Mouse (Mus musculus): Measurements from ENCODE around the gene Msi1. TPM values are rescaled to one million over a fixed set of nuclear protein-coding genes. Genes with fewer than 3 reads are reported as not detected.

The Msi1 gene
- polyA plus RNA-seq, 1 experiment: 0.14 TPM

GRCm38 (mm10) chr5:115474174-115474828, 44.9 kb downstream of the Msi1 start:
- H3K9me3 ChIP-seq (ENCODE audit: control insufficient read depth, low read length): no peaks in the 10 kb centered on the region
- H3K4me3 ChIP-seq (replicated peaks): peak overlapping the region; percentile 30
- H3K36me3 ChIP-seq (ENCODE audit: control insufficient read depth): peaks cover 5% of the 10 kb centered on the region
- TF ChIP-seq GATA1 (IDR thresholded peaks at IDR 0.05; ENCODE audit: low read length): no peak
- no peak for TF ChIP-seq TAL1 (IDR thresholded peaks at IDR 0.05; ENCODE audit: low read length)
- peaks cover 15% of the 10 kb centered on the region for H3K27me3 ChIP-seq (ENCODE audit: control insufficient read depth)
- peaks cover 18% of the 10 kb centered on the region for H3K4me1 ChIP-seq (ENCODE audit: control insufficient read depth)

GRCm38 (mm10) chr5:115475337-115476106, 46.1 kb downstream of the Msi1 start:
- peaks cover 12% of the 10 kb centered on the region for H3K36me3 ChIP-seq (ENCODE audit: control insufficient read depth)

GRCm38 (mm10) chr5:115476107-115476727, 46.8 kb downstream of the Msi1 start:
- H3K4me3 ChIP-seq (replicated peaks): peak overlapping the region; percentile 17
- peaks cover 8% of the 10 kb centered on the region for H3K27me3 ChIP-seq (ENCODE audit: control insufficient read depth)
- H3K4me1 ChIP-seq (ENCODE audit: control insufficient read depth): peaks cover 22% of the 10 kb centered on the region
- no peak for TF ChIP-seq GATA1 (IDR thresholded peaks at IDR 0.05; ENCODE audit: low read length)
- TF ChIP-seq TAL1 (IDR thresholded peaks at IDR 0.05; ENCODE audit: low read length): no peak
- H3K36me3 ChIP-seq (ENCODE audit: control insufficient read depth): peaks cover 12% of the 10 kb centered on the region
- no peaks in the 10 kb centered on the region for H3K9me3 ChIP-seq (ENCODE audit: control insufficient read depth, low read length)

More at GRCm38 (mm10) chr5:115475337-115476106, 46.1 kb downstream of the Msi1 start:
- H3K9me3 ChIP-seq (ENCODE audit: control insufficient read depth, low read length): no peaks in the 10 kb centered on the region
- H3K4me1 ChIP-seq (ENCODE audit: control insufficient read depth): peaks cover 22% of the 10 kb centered on the region
- peak overlapping the region; percentile 19 for H3K4me3 ChIP-seq (replicated peaks)
- no peak for TF ChIP-seq TAL1 (IDR thresholded peaks at IDR 0.05; ENCODE audit: low read length)
- TF ChIP-seq GATA1 (IDR thresholded peaks at IDR 0.05; ENCODE audit: low read length): no peak
- H3K27me3 ChIP-seq (ENCODE audit: control insufficient read depth): peaks cover 11% of the 10 kb centered on the region

- Histone ChIP-seq H3K9me3 (ENCODE audit: control insufficient read depth, low read length) (no peaks in the 10 kb centered on the region), H3K4me3 (replicated peaks) (no peak overlapping the region), H3K4me1 (ENCODE audit: control insufficient read depth) (peaks cover 35% of the 10 kb centered on the region), H3K27me3 (ENCODE audit: control insufficient read depth) (peaks cover 4% of the 10 kb centered on the region), H3K36me3 (ENCODE audit: control insufficient read depth) (peaks cover 19% of the 10 kb centered on the region)
- TF ChIP-seq TAL1 (IDR thresholded peaks at IDR 0.05; ENCODE audit: low read length): no peak
- TF ChIP-seq GATA1 (IDR thresholded peaks at IDR 0.05; ENCODE audit: low read length): no peak
These were observed 50.2 kb downstream of the Msi1 start for GRCm38 (mm10) chr5:115479561-115479960.

GRCm38 (mm10) chr5:115480101-115480500, 50.7 kb downstream of the Msi1 start:
- H3K36me3 ChIP-seq (ENCODE audit: control insufficient read depth): peaks cover 19% of the 10 kb centered on the region

GRCm38 (mm10) chr5:115482390-115483265, 53.2 kb downstream of the Msi1 start:
- Histone ChIP-seq H3K4me1 (ENCODE audit: control insufficient read depth) (peaks cover 33% of the 10 kb centered on the region), H3K4me3 (replicated peaks) (no peak overlapping the region), H3K36me3 (ENCODE audit: control insufficient read depth) (peaks cover 17% of the 10 kb centered on the region), H3K9me3 (ENCODE audit: control insufficient read depth, low read length) (no peaks in the 10 kb centered on the region), H3K27me3 (ENCODE audit: control insufficient read depth) (no peaks in the 10 kb centered on the region)
- TF ChIP-seq TAL1 (IDR thresholded peaks at IDR 0.05; ENCODE audit: low read length) (no peak), GATA1 (IDR thresholded peaks at IDR 0.05; ENCODE audit: low read length) (no peak)

More at GRCm38 (mm10) chr5:115480101-115480500, 50.7 kb downstream of the Msi1 start:
- peaks cover 40% of the 10 kb centered on the region for H3K4me1 ChIP-seq (ENCODE audit: control insufficient read depth)
- H3K27me3 ChIP-seq (ENCODE audit: control insufficient read depth): no peaks in the 10 kb centered on the region
- H3K4me3 ChIP-seq (replicated peaks): peak overlapping the region; percentile 38
- no peaks in the 10 kb centered on the region for H3K9me3 ChIP-seq (ENCODE audit: control insufficient read depth, low read length)
- TF ChIP-seq TAL1 (IDR thresholded peaks at IDR 0.05; ENCODE audit: low read length) (no peak), GATA1 (IDR thresholded peaks at IDR 0.05; ENCODE audit: low read length) (no peak)

- Histone ChIP-seq H3K9me3 (ENCODE audit: control insufficient read depth, low read length) (no peaks in the 10 kb centered on the region), H3K4me1 (ENCODE audit: control insufficient read depth) (peaks cover 36% of the 10 kb centered on the region), H3K36me3 (ENCODE audit: control insufficient read depth) (peaks cover 14% of the 10 kb centered on the region), H3K27me3 (ENCODE audit: control insufficient read depth) (no peaks in the 10 kb centered on the region), H3K4me3 (replicated peaks) (no peak overlapping the region)
- no peak for TF ChIP-seq GATA1 (IDR thresholded peaks at IDR 0.05; ENCODE audit: low read length)
- TF ChIP-seq TAL1 (IDR thresholded peaks at IDR 0.05; ENCODE audit: low read length): no peak
These were observed 54.0 kb downstream of the Msi1 start for GRCm38 (mm10) chr5:115483385-115483784.
